Mouse (Mus musculus) myocyte (in vitro differentiated cells): ENCODE data around the gene Sf1.

Experiments
- CEBPB ChIP-seq: IDR thresholded peaks from 2 replicates; pipeline ENCODE4 v1.6.1; 2011; ENCODE audit warnings: mild to moderate bottlenecking, moderate library complexity; ENCODE audit not compliant: poor library complexity, insufficient read depth, severe bottlenecking
- E2F4 ChIP-seq: IDR thresholded peaks from one replicate; pipeline ENCODE4 v1.6.1; 2011; ENCODE audit warnings: mild to moderate bottlenecking, control low read depth, moderate library complexity; ENCODE audit not compliant: insufficient read depth
- MAX ChIP-seq: IDR thresholded peaks from one replicate; pipeline ENCODE4 v1.6.1; 2011; ENCODE audit warnings: low read depth, mild to moderate bottlenecking, control low read depth
- MYOD1 ChIP-seq, 3 experiments: IDR thresholded peaks; one replicate each; pipeline ENCODE4 v1.6.1; 2011; ENCODE audit warnings: control low read depth in 2 of 3, low read depth in 2 of 3, mild to moderate bottlenecking in 2 of 3, moderate library complexity in 1 of 3; ENCODE audit not compliant: insufficient read length in 2 of 3, control insufficient read depth in 1 of 3
- MYOG ChIP-seq, 3 experiments: IDR thresholded peaks; one replicate each; pipeline ENCODE4 v1.6.1; 2011; ENCODE audit warnings: control low read depth in 2 of 3, low read depth in 2 of 3, mild to moderate bottlenecking in 2 of 3; ENCODE audit not compliant: insufficient read length in 2 of 3, control insufficient read depth in 1 of 3, insufficient read depth in 1 of 3
- POLR2A ChIP-seq: IDR thresholded peaks from one replicate; pipeline ENCODE4 v1.6.1; 2011; ENCODE audit warnings: low read depth, mild to moderate bottlenecking, control low read depth, moderate library complexity; ENCODE audit not compliant: insufficient read length
- POLR2AphosphoS2 ChIP-seq: IDR thresholded peaks from one replicate; pipeline ENCODE4 v1.6.1; 2011; ENCODE audit warnings: low read depth, control low read depth; ENCODE audit not compliant: insufficient read length
- TCF12 ChIP-seq: IDR thresholded peaks from one replicate; pipeline ENCODE4 v1.6.1; 2011; ENCODE audit warnings: mild to moderate bottlenecking, control low read depth; ENCODE audit not compliant: poor library complexity, insufficient read depth, severe bottlenecking
- USF1 ChIP-seq: IDR thresholded peaks from one replicate; pipeline ENCODE4 v1.6.1; 2011; ENCODE audit warnings: low read depth, mild to moderate bottlenecking, control low read depth, moderate library complexity

GRCm38 (mm10) chr19:6333761-6334595 lies 29.5 kb upstream of the Sf1 start:
- TF ChIP-seq POLR2AphosphoS2 = no peak
- TF ChIP-seq POLR2A = no peak
- no peak for TF ChIP-seq USF1
- no peak for TF ChIP-seq MYOD1 (IDR thresholded peaks at IDR 0.05; ENCODE audit: control insufficient read depth in 1 of 3, insufficient read length in 2 of 3, low read depth in 2 of 3)
- no peak for TF ChIP-seq E2F4
- TF ChIP-seq TCF12 = no peak
- no peak for TF ChIP-seq MYOG (IDR thresholded peaks at IDR 0.05; ENCODE audit: control insufficient read depth in 1 of 3, insufficient read depth in 1 of 3, insufficient read length in 2 of 3, low read depth in 2 of 3)
- TF ChIP-seq CEBPB = no peak
- TF ChIP-seq MAX = no peak
